Mouse (Mus musculus) inflammation-experienced regulatory T-cells, adult 16 weeks (primary cell): ENCODE data around the gene Pamr1. TPM values are rescaled to one million over a fixed set of nuclear protein-coding genes. Genes with fewer than 3 reads are reported as not detected.

Source experiments
- polyA plus RNA-seq: library from polyadenylated mRNA; unstranded; fragments of 100-300 nt; shearing (Covaris generic); gene quantifications from one replicate; pipeline ENCODE4 v1.2.1, GENCODE M21; 2017

The Pamr1 gene
- not detected for polyA plus RNA-seq

DNA sequence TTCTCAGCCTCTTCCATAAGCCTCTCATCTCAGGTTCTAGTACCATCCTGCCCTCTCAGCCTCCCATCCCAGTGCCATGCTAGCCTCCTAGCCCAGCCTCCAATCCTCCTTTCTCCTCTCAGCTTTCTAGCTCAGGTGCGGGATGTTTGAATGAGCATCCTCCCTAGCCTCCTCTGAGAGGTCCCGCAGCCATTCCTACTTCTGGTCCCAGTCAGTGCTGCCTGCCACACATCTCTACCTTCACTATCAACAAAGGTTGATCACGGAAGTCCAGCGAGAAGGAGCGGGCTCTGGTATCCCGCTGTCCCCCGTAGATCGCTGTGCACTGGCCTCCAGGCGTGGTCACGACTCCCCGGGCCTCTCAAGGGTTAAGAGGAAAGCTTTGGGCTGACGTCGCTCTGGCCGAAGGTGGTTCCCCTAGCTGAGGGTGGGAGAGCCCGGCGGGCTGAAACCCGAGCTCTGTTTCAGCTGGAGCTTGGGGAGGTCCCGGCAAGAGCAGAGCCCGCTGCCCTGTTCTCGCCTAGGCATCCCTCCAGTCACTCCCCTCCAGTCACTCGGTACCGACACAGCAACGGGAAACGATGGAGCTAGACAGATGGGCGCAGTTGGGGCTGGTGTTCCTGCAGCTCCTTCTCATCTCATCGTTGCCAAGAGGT lies at the start of gene Pamr1:
Gene Pamr1 (plus strand): TSS at position 402 of the 656 bp plus-strand sequence.

DNA sequence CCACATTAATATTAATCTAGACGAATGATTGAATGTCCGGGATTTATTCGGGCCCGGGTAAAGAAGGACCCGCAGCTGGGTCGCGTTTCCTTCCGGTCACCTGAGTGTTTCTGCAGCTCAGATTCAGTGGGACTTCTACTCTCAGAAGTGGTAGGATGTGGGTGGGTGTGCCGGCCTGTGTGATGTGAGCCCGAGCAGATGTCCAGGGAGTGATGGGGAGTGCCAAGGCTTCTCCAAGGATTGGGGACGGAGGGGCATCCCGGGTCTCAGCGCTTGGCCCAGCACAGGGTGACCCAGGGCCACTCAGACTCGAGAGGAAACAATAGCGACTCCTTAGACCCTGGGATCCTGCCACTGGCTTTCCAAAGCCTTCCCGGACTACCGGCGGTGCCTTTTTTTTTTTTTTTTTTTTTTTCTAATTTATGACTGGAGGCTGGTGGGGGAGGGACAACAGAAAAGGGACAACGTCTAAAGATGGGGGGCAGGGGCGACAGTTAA lies 108.4 kb downstream of the Pamr1 start, which contains the start of gene Slc1a2:
Gene Slc1a2 (plus strand): TSS at position 497 of the 498 bp plus-strand sequence.

Other genes with a start within 250 kb of the Pamr1 start
- gene Trim44, start 142.2 kb upstream of the Pamr1 start, polyA plus RNA-seq, result 6.6 TPM
- not detected for gene Fjx1, start 97.5 kb upstream of the Pamr1 start, polyA plus RNA-seq
- gene Slc1a2, start 108.6 kb downstream of the Pamr1 start, polyA plus RNA-seq, result 0.07 TPM